Mouse (Mus musculus): ENCODE results near the gene Gm17949. TPM values are rescaled to one million over a fixed set of nuclear protein-coding genes. Genes with fewer than 3 reads are reported as not detected.

Gene Gm17949
- polyA plus RNA-seq, 1 experiment from 2014 or later: 0.32 TPM

- Histone ChIP-seq H3K4me1 (peaks cover 8% of the 10 kb centered on the region; the same call in 1 of the 2 replicates), H3K4me2 (replicated peaks) (no peak overlapping the region), H3K9me3 (no peaks in the 10 kb centered on the region), H3K36me3 (peaks cover 8% of the 10 kb centered on the region; the same call in 1 of the 2 replicates), H3K9ac (no peak overlapping the region), H3K27me3 (peaks cover 5% of the 10 kb centered on the region), H3K4me3 (no peak overlapping the region), H3K27ac (no peak overlapping the region)
- 76% methylated on average over 3 of the region's 3 CpGs for WGBS
- ATAC-seq (ENCODE audit: insufficient number of reproducible peaks, insufficient read depth, low FRiP score, low TSS enrichment): no peak
These were observed 45.0 kb downstream of the Gm17949 start for GRCm38 (mm10) chr17:57056246-57056645.

GRCm38 (mm10) chr17:57058891-57059485, 47.7 kb downstream of the Gm17949 start, which contains the start of gene Crb3:
TSS of gene Crb3 (plus strand) at chr17:57059105.
- Histone ChIP-seq H3K4me2 (replicated peaks) (peak within 1 kb of the TSS; percentile 92), H3K4me1 (peaks cover 8% of the 10 kb centered on the region; the same call in 1 of the 2 replicates), H3K4me3 (peak within 1 kb of the TSS; percentile 87), H3K9me3 (no peaks in the 10 kb centered on the region), H3K27me3 (peaks cover 32% of the 10 kb centered on the region), H3K27ac (peak within 1 kb of the TSS; percentile 30; the same call in 1 of the 2 replicates), H3K9ac (peak within 1 kb of the TSS; percentile 75), H3K36me3 (no peaks in the 10 kb centered on the region; the same call in 1 of the 2 replicates)
- peak; percentile 11; the same call in 1 of the 2 replicates for ATAC-seq (ENCODE audit: insufficient number of reproducible peaks, insufficient read depth, low FRiP score, low TSS enrichment)
- 1% methylated on average over 13 of the region's 22 CpGs for WGBS

- Histone ChIP-seq H3K9me3 (no peaks in the 10 kb centered on the region), H3K27ac (peak within 1 kb of the TSS; percentile 30), H3K4me2 (replicated peaks) (peak within 1 kb of the TSS; percentile 92), H3K36me3 (no peaks in the 10 kb centered on the region; the same call in 1 of the 2 replicates), H3K4me1 (peaks cover 8% of the 10 kb centered on the region; the same call in 1 of the 2 replicates), H3K27me3 (peaks cover 37% of the 10 kb centered on the region), H3K9ac (peak within 1 kb of the TSS; percentile 75), H3K4me3 (peak within 1 kb of the TSS; percentile 87)
- ATAC-seq (ENCODE audit: insufficient number of reproducible peaks, insufficient read depth, low FRiP score, low TSS enrichment): peak; percentile 65
- WGBS: under 1% methylated on average over 27 of the region's 45 CpGs
These were observed 48.3 kb downstream of the Gm17949 start, which contains the start of gene Slc25a23 for GRCm38 (mm10) chr17:57059486-57059977. TSS of gene Slc25a23 (minus strand) at chr17:57059863.

- Histone ChIP-seq H3K27me3 (peaks cover 44% of the 10 kb centered on the region), H3K4me1 (peaks cover 8% of the 10 kb centered on the region; the same call in 1 of the 2 replicates), H3K4me2 (replicated peaks) (peak overlapping the region; percentile 92), H3K9ac (no peak overlapping the region), H3K27ac (no peak overlapping the region; the same call in 1 of the 2 replicates), H3K9me3 (no peaks in the 10 kb centered on the region), H3K4me3 (peak overlapping the region; percentile 87), H3K36me3 (no peaks in the 10 kb centered on the region)
- under 1% methylated on average over 44 of the region's 44 CpGs for WGBS
- ATAC-seq (ENCODE audit: insufficient number of reproducible peaks, insufficient read depth, low FRiP score, low TSS enrichment): peak; percentile 77
These were observed 49.0 kb downstream of the Gm17949 start for GRCm38 (mm10) chr17:57060231-57060801.

GRCm38 (mm10) chr17:57061069-57061468, 49.8 kb downstream of the Gm17949 start:
- no peaks in the 10 kb centered on the region for H3K36me3 ChIP-seq
- H3K4me1 ChIP-seq: peaks cover 8% of the 10 kb centered on the region; the same call in 1 of the 2 replicates
- no peaks in the 10 kb centered on the region for H3K9me3 ChIP-seq
- H3K9ac ChIP-seq: no peak overlapping the region
- no peak for ATAC-seq (ENCODE audit: insufficient number of reproducible peaks, insufficient read depth, low FRiP score, low TSS enrichment)
- no peak overlapping the region for H3K27ac ChIP-seq
- peak overlapping the region; percentile 92 for H3K4me2 ChIP-seq (replicated peaks)
- 0 out of 2 replicates have a peak overlapping the region, but pooled peaks have one; percentile 87 for H3K4me3 ChIP-seq
- peaks cover 48% of the 10 kb centered on the region for H3K27me3 ChIP-seq
- 45% methylated on average over 10 of the region's 10 CpGs for WGBS

- no peak for ATAC-seq (ENCODE audit: insufficient number of reproducible peaks, insufficient read depth, low FRiP score, low TSS enrichment)
- Histone ChIP-seq H3K4me3 (peak overlapping the region; percentile 27), H3K9ac (peak overlapping the region; percentile 17; the same call in 1 of the 2 replicates), H3K36me3 (no peaks in the 10 kb centered on the region), H3K27me3 (peaks cover 54% of the 10 kb centered on the region), H3K27ac (no peak overlapping the region), H3K4me1 (peaks cover 8% of the 10 kb centered on the region; the same call in 1 of the 2 replicates), H3K9me3 (no peaks in the 10 kb centered on the region), H3K4me2 (replicated peaks) (peak overlapping the region; percentile 36)
- 2% methylated on average over 39 of the region's 39 CpGs for WGBS
These were observed 50.8 kb downstream of the Gm17949 start for GRCm38 (mm10) chr17:57062011-57062521.

- Histone ChIP-seq H3K36me3 (no peaks in the 10 kb centered on the region), H3K4me1 (peaks cover 8% of the 10 kb centered on the region; the same call in 1 of the 2 replicates), H3K4me3 (peak overlapping the region; percentile 27), H3K4me2 (replicated peaks) (peak overlapping the region; percentile 36), H3K27ac (no peak overlapping the region), H3K9me3 (no peaks in the 10 kb centered on the region), H3K9ac (peak overlapping the region; percentile 17; the same call in 1 of the 2 replicates), H3K27me3 (peaks cover 54% of the 10 kb centered on the region)
- no peak for ATAC-seq (ENCODE audit: insufficient number of reproducible peaks, insufficient read depth, low FRiP score, low TSS enrichment)
- WGBS: 2% methylated on average over 22 of the region's 22 CpGs
These were observed 51.3 kb downstream of the Gm17949 start for GRCm38 (mm10) chr17:57062548-57062947.

- Histone ChIP-seq H3K9ac (no peak overlapping the region), H3K27me3 (peaks cover 54% of the 10 kb centered on the region), H3K4me3 (no peak overlapping the region), H3K36me3 (no peaks in the 10 kb centered on the region), H3K4me2 (replicated peaks) (peak overlapping the region; percentile 21; the same call in 1 of the 2 replicates), H3K4me1 (peaks cover 8% of the 10 kb centered on the region; the same call in 1 of the 2 replicates), H3K27ac (no peak overlapping the region), H3K9me3 (no peaks in the 10 kb centered on the region)
- 7% methylated on average over 8 of the region's 8 CpGs for WGBS
- ATAC-seq (ENCODE audit: insufficient number of reproducible peaks, insufficient read depth, low FRiP score, low TSS enrichment): no peak
These were observed 51.8 kb downstream of the Gm17949 start for GRCm38 (mm10) chr17:57063031-57063430.

GRCm38 (mm10) chr17:57066908-57067307, 55.6 kb downstream of the Gm17949 start:
- H3K4me2 ChIP-seq (replicated peaks): no peak overlapping the region
- H3K9me3 ChIP-seq: no peaks in the 10 kb centered on the region
- H3K4me1 ChIP-seq: no peaks in the 10 kb centered on the region
- WGBS: 56% methylated on average over 5 of the region's 5 CpGs
- no peak for ATAC-seq (ENCODE audit: insufficient number of reproducible peaks, insufficient read depth, low FRiP score, low TSS enrichment)
- no peak overlapping the region for H3K9ac ChIP-seq
- H3K27me3 ChIP-seq: peaks cover 42% of the 10 kb centered on the region
- no peaks in the 10 kb centered on the region for H3K36me3 ChIP-seq
- H3K4me3 ChIP-seq: no peak overlapping the region
- H3K27ac ChIP-seq: no peak overlapping the region

GRCm38 (mm10) chr17:57070272-57070671, 59.0 kb downstream of the Gm17949 start:
- Histone ChIP-seq H3K9me3 (no peaks in the 10 kb centered on the region), H3K9ac (no peak overlapping the region), H3K27me3 (peaks cover 10% of the 10 kb centered on the region), H3K4me1 (no peaks in the 10 kb centered on the region), H3K36me3 (no peaks in the 10 kb centered on the region), H3K4me2 (replicated peaks) (no peak overlapping the region), H3K4me3 (no peak overlapping the region), H3K27ac (no peak overlapping the region)
- ATAC-seq (ENCODE audit: insufficient number of reproducible peaks, insufficient read depth, low FRiP score, low TSS enrichment): no peak
- WGBS: 9% methylated on average over 9 of the region's 9 CpGs

GRCm38 (mm10) chr17:57070699-57071098, 59.4 kb downstream of the Gm17949 start:
- no peak for ATAC-seq (ENCODE audit: insufficient number of reproducible peaks, insufficient read depth, low FRiP score, low TSS enrichment)

More at GRCm38 (mm10) chr17:57070699-57071098, 59.4 kb downstream of the Gm17949 start:
- Histone ChIP-seq H3K9ac (no peak overlapping the region), H3K4me1 (no peaks in the 10 kb centered on the region), H3K27me3 (peaks cover 7% of the 10 kb centered on the region; the same call in 1 of the 2 replicates), H3K4me2 (replicated peaks) (no peak overlapping the region), H3K36me3 (no peaks in the 10 kb centered on the region), H3K9me3 (no peaks in the 10 kb centered on the region), H3K27ac (no peak overlapping the region), H3K4me3 (no peak overlapping the region)
- whole genome bisulfite sequencing: 2% methylated on average over 10 of the region's 11 CpGs

All from embryonic facial prominence, embryonic 12.5 days (tissue).